Mouse (Mus musculus) ES-E14 (cell line): ENCODE results near the gene Fry. TPM values are rescaled to one million over a fixed set of nuclear protein-coding genes. Genes with fewer than 3 reads are reported as not detected.

Experiments
- DNase-seq: peaks from one replicate; pipeline ENCODE4 v3.0.0-alpha.2; 2013; ENCODE audit warnings: low read depth, low spot score
- H3K27ac ChIP-seq: 2 replicates; pipeline ENCODE4 v1.5.1; 2012; ENCODE audit warnings: low read depth, mild to moderate bottlenecking, low read length, moderate library complexity, mixed read lengths; ENCODE audit not compliant: poor library complexity, insufficient read depth, severe bottlenecking
- H3K36me3 ChIP-seq: 2 replicates; pipeline ENCODE4 v1.6.1; 2012; ENCODE audit warnings: mild to moderate bottlenecking, low read length, moderate library complexity, mixed read lengths; ENCODE audit not compliant: control insufficient read depth, poor library complexity, insufficient read depth, severe bottlenecking
- H3K4me1 ChIP-seq, 2 experiments: fragments of 150-350 bp in 1 of 2; sonication (generic) in 1 of 2; 2 replicates each; pipeline ENCODE4 v1.6.1; 2012; ENCODE audit warnings: low read length in 2 of 2, mild to moderate bottlenecking in 1 of 2, mixed read lengths in 1 of 2; ENCODE audit not compliant: control insufficient read depth in 2 of 2, insufficient read depth in 2 of 2, poor library complexity in 1 of 2
- H3K4me3 ChIP-seq, 2 experiments: fragments of 150-350 bp in 1 of 2; sonication (generic) in 1 of 2; 2 replicates each; pipeline ENCODE4 v1.5.1; 2012; ENCODE audit warnings: low read length in 2 of 2, low read depth in 1 of 2, mild to moderate bottlenecking in 1 of 2, mixed read lengths in 1 of 2; ENCODE audit not compliant: insufficient read depth in 1 of 2, poor library complexity in 1 of 2, severe bottlenecking in 1 of 2
- H3K9ac ChIP-seq: 2 replicates; pipeline ENCODE4 v1.6.1; 2012; ENCODE audit warnings: low read depth, mild to moderate bottlenecking, low read length, mixed read lengths; ENCODE audit not compliant: poor library complexity, insufficient read depth, severe bottlenecking
- H3K9me3 ChIP-seq: fragments of 150-350 bp; sonication (generic); 2 replicates; pipeline ENCODE4 v1.6.1; 2012; ENCODE audit warnings: low read depth, mild to moderate bottlenecking, low read length; ENCODE audit not compliant: control insufficient read depth, insufficient read depth
- CHD2 ChIP-seq: IDR thresholded peaks from 2 replicates; pipeline ENCODE4 v1.6.1; 2014; ENCODE audit warnings: mild to moderate bottlenecking, low read depth, low read length, inconsistent platforms
- HCFC1 ChIP-seq: IDR thresholded peaks from 2 replicates; pipeline ENCODE4 v1.6.1; 2012; ENCODE audit warnings: low read length, inconsistent platforms, borderline replicate concordance; ENCODE audit not compliant: insufficient read depth
- MAFK ChIP-seq: IDR thresholded peaks from 2 replicates; pipeline ENCODE4 v1.6.1; 2014; ENCODE audit warnings: mild to moderate bottlenecking, low read depth, low read length, inconsistent platforms; ENCODE audit not compliant: insufficient read depth
- ZC3H11A ChIP-seq: IDR thresholded peaks from 2 replicates; pipeline ENCODE4 v1.6.1; 2012; ENCODE audit warnings: low read depth, mild to moderate bottlenecking, inconsistent platforms, low read length, borderline replicate concordance
- ZNF384 ChIP-seq: IDR thresholded peaks from 2 replicates; pipeline ENCODE4 v1.6.1; 2012; ENCODE audit warnings: low read depth, low read length, inconsistent platforms
- in situ Hi-C, 2 experiments: fragments of 600-800 bp; cut with MboI; formaldehyde crosslinking; loops; one replicate each; pipeline ENCODE4 v1.15.1; 2025; ENCODE audit warnings: low sequenced_read_pairs in 2 of 2, inconsistent platforms in 1 of 2; ENCODE audit not compliant: unreplicated experiment in 2 of 2
- total RNA-seq: library from RNA; depleted of rRNA; stranded (reverse); fragments of 300-350 nt; gene quantifications from 2 replicates; pipeline ENCODE4 v1.2.3, GENCODE M21; 2012

Gene Fry
- total RNA-seq, 1 experiment, result 8.4 TPM

GRCm38 (mm10) chr5:150332810-150333209, 214.4 kb downstream of the Fry start:
- TF ChIP-seq HCFC1, result no peak
- Histone ChIP-seq H3K9me3 (no peaks in the 10 kb centered on the region), H3K9ac (no peak overlapping the region), H3K4me3 (no peak overlapping the region), H3K4me1 (no peaks in the 10 kb centered on the region), H3K36me3 (no peaks in the 10 kb centered on the region), H3K27ac (no peak overlapping the region)
- in situ Hi-C loops, result no loop called here
- no peak for DNase-seq

- in situ Hi-C loops, result no loop called here
- Histone ChIP-seq H3K4me3 (no peak overlapping the region), H3K9ac (no peak overlapping the region), H3K27ac (no peak overlapping the region), H3K9me3 (no peaks in the 10 kb centered on the region), H3K36me3 (no peaks in the 10 kb centered on the region), H3K4me1 (no peaks in the 10 kb centered on the region)
- no peak for TF ChIP-seq ZNF384
- no peak for TF ChIP-seq CHD2
- no peak for TF ChIP-seq ZC3H11A
- TF ChIP-seq HCFC1, result no peak
- no peak for TF ChIP-seq MAFK
- no peak for DNase-seq
These were observed 214.9 kb downstream of the Fry start for GRCm38 (mm10) chr5:150333328-150333731.

GRCm38 (mm10) chr5:150336451-150336850, 218.0 kb downstream of the Fry start:
- Histone ChIP-seq H3K9me3 (no peaks in the 10 kb centered on the region), H3K9ac (no peak overlapping the region), H3K27ac (no peak overlapping the region), H3K4me1 (no peaks in the 10 kb centered on the region), H3K4me3 (no peak overlapping the region), H3K36me3 (no peaks in the 10 kb centered on the region)
- TF ChIP-seq ZC3H11A (no peak), MAFK (no peak), ZNF384 (no peak), HCFC1 (no peak), CHD2 (no peak)
- DNase-seq, result no peak
- in situ Hi-C loops, result no loop called here

- Histone ChIP-seq H3K36me3 (no peaks in the 10 kb centered on the region), H3K9me3 (no peaks in the 10 kb centered on the region), H3K9ac (no peak overlapping the region), H3K27ac (no peak overlapping the region), H3K4me3 (no peak overlapping the region), H3K4me1 (no peaks in the 10 kb centered on the region)
- no peak for TF ChIP-seq ZC3H11A
- no peak for TF ChIP-seq ZNF384
- TF ChIP-seq HCFC1, result no peak
- no peak for TF ChIP-seq MAFK
- TF ChIP-seq CHD2, result no peak
- DNase-seq, result no peak
- in situ Hi-C loops, result no loop called here
These were observed 219.3 kb downstream of the Fry start for GRCm38 (mm10) chr5:150337696-150338095.

- H3K9me3 ChIP-seq, result no peaks in the 10 kb centered on the region
- H3K27ac ChIP-seq, result no peak overlapping the region
- no peaks in the 10 kb centered on the region for H3K4me1 ChIP-seq
- H3K9ac ChIP-seq, result no peak overlapping the region
- H3K4me3 ChIP-seq, result no peak overlapping the region
- no peak for TF ChIP-seq MAFK
- TF ChIP-seq ZNF384, result no peak
- TF ChIP-seq HCFC1, result no peak
- TF ChIP-seq CHD2, result no peak
- TF ChIP-seq ZC3H11A, result no peak
- H3K36me3 ChIP-seq, result no peaks in the 10 kb centered on the region
- DNase-seq, result no peak
- in situ Hi-C loops, result no loop called here
These were observed 222.5 kb downstream of the Fry start for GRCm38 (mm10) chr5:150340944-150341343.
